ENCODE assay signal across 11 mouse cellular contexts in the genomic region with DNA sequence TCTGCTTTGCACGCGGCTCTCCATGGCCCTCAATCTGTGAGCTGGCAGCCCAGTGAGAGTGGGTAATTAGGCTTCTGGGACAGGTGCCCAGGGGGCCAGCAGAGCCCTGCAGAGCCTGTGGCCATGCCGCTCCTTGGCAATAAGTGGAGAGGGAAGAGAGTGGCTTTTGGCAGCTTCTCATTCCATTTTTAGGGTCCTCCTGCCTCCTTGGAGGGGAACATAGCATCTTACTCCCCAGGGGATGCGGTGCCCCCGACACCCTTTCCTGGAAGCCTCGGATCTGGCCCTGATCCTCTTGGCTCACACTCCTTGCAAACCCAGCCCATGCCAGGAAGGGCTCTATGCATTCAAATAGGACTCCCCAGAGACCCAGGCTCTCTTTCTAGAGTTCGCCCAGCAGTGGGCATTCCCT.
DNase-seq lines count a peak whose midpoint lies in the region; ATAC-seq lines count a peak whose summit lies in the region.
"Had no signal": no experiment of that assay in that cellular context is flagged by ENCODE, and none has a peak within 500 bp of the region (broad histone marks: within the 10 kb centered on the region; RNA-seq: fewer than 3 reads in every experiment).

No protein-coding gene starts in this region.

- H3K9ac ChIP-seq in midbrain, embryonic 11.5 days (ENCODE audit: low read length): no peak overlapping the region
- H3K9ac ChIP-seq in forebrain, embryonic 15.5 days (replicated peaks): no peak overlapping the region
- H3K9ac ChIP-seq in neural tube, embryonic 14.5 days (replicated peaks; ENCODE audit: low read depth, low read length): no peak overlapping the region
- H3K9ac ChIP-seq: limb, embryonic 12.5 days had no signal

- H3K4me1 ChIP-seq in midbrain, embryonic 10.5 days: peaks cover 47% of the 10 kb centered on the region
- H3K4me1 ChIP-seq in midbrain, embryonic 11.5 days (ENCODE audit: control insufficient read depth, insufficient read depth, low read length): no peaks in the 10 kb centered on the region; the same call in none of the 2 replicates
- peaks cover 24% of the 10 kb centered on the region for H3K4me1 ChIP-seq in forebrain, embryonic 15.5 days
- H3K4me1 ChIP-seq in neural tube, embryonic 14.5 days (ENCODE audit: control insufficient read depth, insufficient read depth, low read length): peaks cover 6% of the 10 kb centered on the region; the same call in 1 of the 2 replicates

- no peak for DNase-seq in midbrain, embryonic 10.5 days (ENCODE audit: low spot score)
- no peak for DNase-seq in midbrain, embryonic 11.5 days (ENCODE audit: low spot score, missing footprints)
- peak; percentile 54 for DNase-seq in cerebellum, adult 8-10 months
- DNase-seq in kidney, adult 18-20 months: no peak
- DNase-seq: kidney, postnatal 25 days; lung, adult 18-20 months had no signal

- peaks cover 72% of the 10 kb centered on the region for H3K36me3 ChIP-seq in midbrain, embryonic 10.5 days
- no peaks in the 10 kb centered on the region for H3K36me3 ChIP-seq in midbrain, embryonic 11.5 days (ENCODE audit: control insufficient read depth, insufficient read depth, low read length)
- H3K36me3 ChIP-seq in forebrain, embryonic 15.5 days: no peaks in the 10 kb centered on the region
- H3K36me3 ChIP-seq in neural tube, embryonic 14.5 days (ENCODE audit: control insufficient read depth, insufficient read depth, low read length): no peaks in the 10 kb centered on the region
- H3K36me3 ChIP-seq: limb, embryonic 12.5 days had no signal

- no peak for ATAC-seq in midbrain, embryonic 11.5 days (ENCODE audit: low FRiP score)
- ATAC-seq in forebrain, embryonic 15.5 days (replicated peaks): peak; percentile 90
- peak; percentile 55; the same call in 1 of the 2 replicates for ATAC-seq in neural tube, embryonic 14.5 days (ENCODE audit: low read depth)
- ATAC-seq in megakaryocyte progenitor cell, adult 5-6 weeks (replicated peaks; ENCODE audit: poor library complexity): no peak

- H3K4me2 ChIP-seq in midbrain, embryonic 11.5 days: no peak overlapping the region
- H3K4me2 ChIP-seq in forebrain, embryonic 15.5 days (replicated peaks): no peak overlapping the region
- no peak overlapping the region for H3K4me2 ChIP-seq in neural tube, embryonic 14.5 days (ENCODE audit: low read depth, low read length)
- H3K4me2 ChIP-seq: limb, embryonic 12.5 days had no signal

- no peaks in the 10 kb centered on the region; the same call in 1 of the 2 replicates for H3K27me3 ChIP-seq in midbrain, embryonic 10.5 days (ENCODE audit: low read depth, poor library complexity, severe bottlenecking)
- no peaks in the 10 kb centered on the region for H3K27me3 ChIP-seq in midbrain, embryonic 11.5 days (ENCODE audit: control insufficient read depth, insufficient read depth, low read length)
- H3K27me3 ChIP-seq in forebrain, embryonic 15.5 days: no peaks in the 10 kb centered on the region
- no peaks in the 10 kb centered on the region for H3K27me3 ChIP-seq in neural tube, embryonic 14.5 days (ENCODE audit: control insufficient read depth, insufficient read depth, low read length)
- H3K27me3 ChIP-seq: limb, embryonic 12.5 days had no signal

- H3K4me3 ChIP-seq in midbrain, embryonic 10.5 days: no peak overlapping the region
- no peak overlapping the region for H3K4me3 ChIP-seq in midbrain, embryonic 11.5 days (ENCODE audit: low read depth, low read length)
- H3K4me3 ChIP-seq in forebrain, embryonic 15.5 days: no peak overlapping the region
- no peak overlapping the region for H3K4me3 ChIP-seq in neural tube, embryonic 14.5 days (ENCODE audit: low read depth, low read length)
- H3K4me3 ChIP-seq: limb, embryonic 12.5 days; megakaryocyte, embryonic 14.5 days had no signal

- WGBS in midbrain, embryonic 10.5 days: 89% methylated on average over 7 of the region's 7 CpGs
- 89% methylated on average over 7 of the region's 7 CpGs for WGBS in midbrain, embryonic 11.5 days
- 33% methylated on average over 7 of the region's 7 CpGs for WGBS in forebrain, embryonic 15.5 days
- WGBS in neural tube, embryonic 14.5 days: 57% methylated on average over 7 of the region's 7 CpGs

- no peaks in the 10 kb centered on the region for H3K9me3 ChIP-seq in midbrain, embryonic 10.5 days (replicated peaks)
- H3K9me3 ChIP-seq in midbrain, embryonic 11.5 days (ENCODE audit: control insufficient read depth, low read length): no peaks in the 10 kb centered on the region
- H3K9me3 ChIP-seq in forebrain, embryonic 15.5 days: no peaks in the 10 kb centered on the region
- H3K9me3 ChIP-seq in neural tube, embryonic 14.5 days (ENCODE audit: control insufficient read depth, low read length): no peaks in the 10 kb centered on the region
- H3K9me3 ChIP-seq: limb, embryonic 12.5 days had no signal

- 0 out of 2 replicates have a peak overlapping the region, but pooled peaks have one; percentile 63 for H3K27ac ChIP-seq in midbrain, embryonic 10.5 days (replicated peaks)
- H3K27ac ChIP-seq in midbrain, embryonic 11.5 days (ENCODE audit: low read depth, low read length): no peak overlapping the region
- peak overlapping the region; percentile 57 for H3K27ac ChIP-seq in forebrain, embryonic 15.5 days (replicated peaks)
- H3K27ac ChIP-seq in neural tube, embryonic 14.5 days (ENCODE audit: low read depth, low read length): no peak overlapping the region
- H3K27ac ChIP-seq: limb, embryonic 12.5 days had no signal

Comparison
In these comparisons a context has a peak if more than half of its experiments do, and no peak if none do; other contexts are left out.
1. H3K27ac ChIP-seq: peak in midbrain, embryonic 10.5 days (single experiment) and forebrain, embryonic 15.5 days (single experiment); none in midbrain, embryonic 11.5 days (single experiment) and neural tube, embryonic 14.5 days (single experiment).
2. ATAC-seq: peak in forebrain, embryonic 15.5 days (single experiment) and neural tube, embryonic 14.5 days (single experiment); none in midbrain, embryonic 11.5 days (single experiment) and megakaryocyte progenitor cell, adult 5-6 weeks (single experiment).